In genomic region chr7:78911209-78911608, GRCm38 (mm10) we compare ENCODE assay signal across 24 mouse cellular contexts.
"Had no signal": no experiment of that assay in that cellular context is flagged by ENCODE, and none has a peak within 500 bp of the region (broad histone marks: within the 10 kb centered on the region; RNA-seq: fewer than 3 reads in every experiment).

No protein-coding gene starts in this region.

- H3K27ac ChIP-seq: heart, adult 2 months; heart, embryonic 13.5 days; heart, embryonic 15.5 days; hindbrain, embryonic 14.5 days; kidney, embryonic 15.5 days; kidney, postnatal 0 days; limb, embryonic 13.5 days; limb, embryonic 15.5 days had no signal

- ATAC-seq: intestine, embryonic 16.5 days had no signal

- H3K9me3 ChIP-seq: heart, embryonic 13.5 days; heart, embryonic 15.5 days; kidney, embryonic 15.5 days; limb, embryonic 13.5 days; limb, embryonic 15.5 days; liver, embryonic 13.5 days had no signal

- H3K27me3 ChIP-seq: heart, embryonic 13.5 days; heart, embryonic 15.5 days; kidney, embryonic 15.5 days; limb, embryonic 13.5 days; limb, embryonic 15.5 days; liver, embryonic 13.5 days had no signal

- H3K4me2 ChIP-seq: heart, embryonic 11.5 days; hindbrain, embryonic 14.5 days; limb, embryonic 13.5 days; limb, embryonic 15.5 days had no signal

- DNase-seq: forebrain, postnatal 0 days; gastrocnemius, postnatal 10 days; gastrocnemius, postnatal 25 days; heart, adult 2 months; heart, postnatal 14 days; heart, postnatal 36 days; kidney, adult 11 months; kidney, adult 2 months; kidney, adult 9 months; kidney, postnatal 14 days; kidney, postnatal 36 days; layer of hippocampus, adult 9-11 months; layer of hippocampus, postnatal 36 days; left cerebral cortex, postnatal 4 days; liver, embryonic 13.5 days had no signal

- H3K9ac ChIP-seq: forebrain, postnatal 0 days; heart, embryonic 13.5 days; heart, embryonic 15.5 days; hindbrain, embryonic 14.5 days; kidney, embryonic 15.5 days; limb, embryonic 13.5 days; limb, embryonic 15.5 days had no signal

- H3K4me3 ChIP-seq: heart, adult 2 months; heart, embryonic 13.5 days; heart, embryonic 15.5 days; kidney, embryonic 15.5 days; limb, embryonic 13.5 days; limb, embryonic 15.5 days had no signal
